Mouse (Mus musculus) limb, embryonic 11.5 days (tissue): ENCODE measurements at regions not wholly inside any gene's neighbourhood (a gene's known extent, or its start where the extent isn't known, plus 50 kb on each side); places are given as distances from the start of the nearest gene placed in this dataset.

Experiments used
- ATAC-seq: fragments of 200-750 bp; cut with Nextera tagmentation; 2 replicates; pipeline ENCODE4 v1.8.0; 2017; ENCODE audit warnings: low read depth; ENCODE audit not compliant: insufficient number of reproducible peaks, low FRiP score, low TSS enrichment
- DNase-seq: peaks from one replicate; pipeline ENCODE4 v3.0.0-alpha.2; 2015; ENCODE audit warnings: low spot score
- H3K27ac ChIP-seq: fragments of 300-500 bp; sonication (generic); replicated peaks from 2 replicates; pipeline ENCODE4 v1.5.1; 2014; ENCODE audit warnings: low read depth, mild to moderate bottlenecking, low read length
- H3K27me3 ChIP-seq: fragments of 300-500 bp; sonication (generic); 2 replicates; pipeline ENCODE4 v1.6.1; 2014; ENCODE audit warnings: mild to moderate bottlenecking, low read length, mixed read lengths; ENCODE audit not compliant: control insufficient read depth, insufficient read depth
- H3K36me3 ChIP-seq: fragments of 300-500 bp; sonication (generic); 2 replicates; pipeline ENCODE4 v1.6.1; 2014; ENCODE audit warnings: mild to moderate bottlenecking, low read length, moderate library complexity, mixed read lengths; ENCODE audit not compliant: control insufficient read depth, insufficient read depth
- H3K4me1 ChIP-seq: fragments of 300-500 bp; sonication (generic); 2 replicates; pipeline ENCODE4 v1.6.1; 2014; ENCODE audit warnings: low read length, mixed read lengths; ENCODE audit not compliant: control insufficient read depth, insufficient read depth
- H3K4me2 ChIP-seq: fragments of 300-500 bp; sonication (generic); 2 replicates; pipeline ENCODE4 v1.6.1; 2014; ENCODE audit warnings: low read depth, mild to moderate bottlenecking, moderate library complexity; ENCODE audit not compliant: severe bottlenecking
- H3K4me3 ChIP-seq: fragments of 300-500 bp; sonication (generic); 2 replicates; pipeline ENCODE4 v1.5.1; 2014; ENCODE audit warnings: low read depth, low read length
- H3K9ac ChIP-seq: fragments of 300-500 bp; sonication (generic); 2 replicates; pipeline ENCODE4 v1.6.1; 2014; ENCODE audit warnings: mild to moderate bottlenecking, low read length
- H3K9me3 ChIP-seq: fragments of 300-500 bp; sonication (generic); 2 replicates; pipeline ENCODE4 v1.6.1; 2016; ENCODE audit warnings: low read length; ENCODE audit not compliant: control insufficient read depth
- WGBS: fragments of 180-500 bp; shearing (Covaris S2); extraction: QIAGEN DNeasy Blood & Tissue Kit; methylation state at CpG from one replicate; pipeline ENCODE4 v1.1.7; 2014; 5-methylcytosine and 5-hydroxymethylcytosine counted together

DNA sequence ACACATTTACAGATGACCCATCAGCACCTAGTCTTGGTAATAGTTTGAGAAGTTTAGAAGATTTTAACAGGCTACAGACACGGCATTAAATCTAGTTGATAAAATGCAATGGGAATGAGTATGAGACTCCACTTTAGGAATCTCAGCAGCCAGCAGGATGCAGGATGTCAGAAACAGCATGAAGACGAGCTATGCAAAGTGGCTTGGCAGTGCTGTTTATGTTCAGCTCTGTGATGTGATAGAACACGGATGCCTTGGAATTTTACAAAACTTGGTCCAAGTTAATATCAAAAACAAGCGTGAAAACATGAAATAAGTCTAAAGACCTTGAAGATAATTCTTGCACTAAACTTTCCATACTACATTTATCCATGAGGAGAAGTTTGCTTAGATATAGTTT, 193.0 kb downstream of the Pou4f1 start:
- H3K9me3 ChIP-seq: no peaks in the 10 kb centered on the region
- no peak overlapping the region for H3K9ac ChIP-seq
- H3K4me3 ChIP-seq: no peak overlapping the region
- H3K4me2 ChIP-seq: no peak overlapping the region
- WGBS: 86% methylated on average over 4 of the region's 4 CpGs
- DNase-seq: no peak
- no peaks in the 10 kb centered on the region for H3K27me3 ChIP-seq
- H3K27ac ChIP-seq: no peak overlapping the region
- H3K4me1 ChIP-seq: no peaks in the 10 kb centered on the region
- no peak for ATAC-seq
- no peaks in the 10 kb centered on the region for H3K36me3 ChIP-seq

DNA sequence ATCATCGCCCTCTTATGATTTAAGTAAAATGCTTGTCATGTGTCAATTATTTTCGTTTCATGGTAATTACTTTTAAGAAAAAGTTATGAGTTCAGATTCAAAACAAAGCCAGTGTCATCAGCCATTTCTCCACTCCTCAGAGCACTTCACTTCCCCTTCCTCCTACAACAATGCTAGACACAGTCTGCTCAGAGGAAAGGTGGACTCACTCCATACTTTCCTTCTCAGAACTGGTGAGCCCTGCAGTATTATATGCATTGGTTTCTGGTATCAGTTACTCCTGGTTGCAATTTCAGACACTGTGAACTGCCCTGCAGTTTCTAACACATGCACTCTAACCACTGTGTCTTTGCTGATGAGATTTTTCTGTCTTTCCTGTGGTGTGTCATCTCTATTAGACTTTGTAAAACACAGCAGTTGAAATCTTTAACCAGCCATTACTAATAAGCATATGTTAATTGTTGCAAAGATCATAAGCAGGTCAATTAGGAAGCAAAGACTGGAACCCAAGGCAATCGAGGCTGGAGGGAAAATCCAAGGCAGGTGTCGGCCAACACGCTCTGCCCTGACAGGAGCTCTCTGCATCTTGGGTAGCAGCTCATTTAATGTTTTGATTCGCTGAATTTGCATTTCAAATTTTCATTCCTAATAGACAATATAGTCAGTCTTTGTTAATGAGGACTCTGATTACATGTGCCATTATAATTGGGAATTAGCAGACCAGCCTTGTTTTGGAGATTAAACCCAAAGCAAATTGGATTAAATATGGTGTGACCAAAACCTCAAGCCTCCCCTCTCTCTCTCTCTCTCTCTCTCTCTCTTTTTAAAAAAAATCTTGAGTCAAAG, 202.7 kb downstream of the Pou4f1 start:
- Histone ChIP-seq H3K4me3 (no peak overlapping the region), H3K4me1 (no peaks in the 10 kb centered on the region), H3K9me3 (no peaks in the 10 kb centered on the region), H3K4me2 (no peak overlapping the region), H3K9ac (no peak overlapping the region), H3K36me3 (no peaks in the 10 kb centered on the region), H3K27me3 (no peaks in the 10 kb centered on the region), H3K27ac (no peak overlapping the region)
- DNase-seq (no peak), ATAC-seq (no peak)
- 79% methylated on average over 6 of the region's 6 CpGs for WGBS

DNA sequence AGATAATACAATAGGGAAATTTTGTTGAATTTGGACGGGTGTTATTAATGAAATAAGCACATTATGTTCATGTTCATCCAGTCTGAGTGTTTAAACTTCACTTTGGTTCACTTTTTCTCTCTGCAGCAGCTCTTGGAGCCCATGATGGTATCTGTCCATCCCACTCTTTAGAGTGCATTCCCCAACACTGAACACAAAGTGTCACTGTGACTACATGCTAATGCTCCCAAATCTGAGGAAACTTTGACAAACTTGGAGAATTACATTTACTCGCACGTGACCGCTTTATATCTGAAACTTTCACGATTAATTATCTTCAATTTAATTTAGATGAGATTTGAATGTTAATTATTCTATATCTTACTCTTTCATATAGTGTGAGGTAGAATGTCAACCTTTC, 250.8 kb downstream of the Pou4f1 start:
- no peak overlapping the region for H3K9ac ChIP-seq
- no peaks in the 10 kb centered on the region for H3K36me3 ChIP-seq
- no peaks in the 10 kb centered on the region for H3K9me3 ChIP-seq
- 77% methylated on average over 5 of the region's 5 CpGs for WGBS
- DNase-seq (no peak), ATAC-seq (no peak)
- H3K4me2 ChIP-seq: no peak overlapping the region
- no peak overlapping the region for H3K27ac ChIP-seq
- no peaks in the 10 kb centered on the region for H3K27me3 ChIP-seq
- no peaks in the 10 kb centered on the region for H3K4me1 ChIP-seq
- H3K4me3 ChIP-seq: no peak overlapping the region

DNA sequence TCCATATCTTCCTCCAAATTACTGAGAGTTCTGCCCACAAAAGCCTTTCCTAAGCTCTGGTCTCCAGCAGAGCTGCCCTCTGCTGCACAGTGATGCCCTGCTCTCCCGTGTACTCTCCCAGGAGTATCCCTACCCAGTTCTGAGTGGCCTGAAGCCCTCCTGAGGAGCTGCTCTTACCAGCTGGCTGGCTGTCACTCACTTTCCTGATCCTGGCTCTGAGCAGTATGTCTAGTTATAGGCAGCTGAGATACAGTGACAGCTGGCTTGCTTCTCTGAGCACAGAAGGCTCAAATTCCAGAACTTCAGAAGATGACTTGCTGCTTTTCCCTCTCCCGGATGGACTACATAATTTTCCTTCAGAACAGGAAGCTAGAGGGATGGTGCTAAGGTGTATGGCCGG, 257.1 kb downstream of the Pou4f1 start:
- ATAC-seq: peak; percentile 68
- Histone ChIP-seq H3K9me3 (no peaks in the 10 kb centered on the region), H3K9ac (no peak overlapping the region), H3K4me2 (no peak overlapping the region), H3K4me1 (no peaks in the 10 kb centered on the region), H3K27me3 (no peaks in the 10 kb centered on the region), H3K4me3 (no peak overlapping the region), H3K27ac (no peak overlapping the region), H3K36me3 (no peaks in the 10 kb centered on the region)
- no peak for DNase-seq
- 72% methylated on average over 3 of the region's 3 CpGs for WGBS

DNA sequence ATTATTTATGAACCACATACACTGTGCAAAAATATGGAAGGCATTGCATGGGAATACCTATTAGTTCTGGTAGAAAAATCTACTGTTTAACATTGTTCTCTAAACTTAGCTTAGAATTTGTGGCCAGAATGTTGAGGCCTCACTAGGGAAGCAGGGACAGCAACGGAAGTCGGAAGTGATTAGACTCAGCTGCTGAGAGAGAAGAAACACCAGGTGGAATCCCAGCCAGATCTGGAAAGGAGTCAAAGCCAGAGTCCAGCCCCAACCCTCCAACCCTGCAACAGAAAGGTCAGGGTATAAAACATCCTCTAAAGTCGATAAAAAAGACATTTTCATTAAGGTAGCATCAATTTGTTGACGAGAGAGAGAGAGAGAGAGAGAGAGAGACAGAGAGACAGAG, 258.9 kb downstream of the Pou4f1 start:
- no peak overlapping the region for H3K4me3 ChIP-seq
- DNase-seq: no peak

DNA sequence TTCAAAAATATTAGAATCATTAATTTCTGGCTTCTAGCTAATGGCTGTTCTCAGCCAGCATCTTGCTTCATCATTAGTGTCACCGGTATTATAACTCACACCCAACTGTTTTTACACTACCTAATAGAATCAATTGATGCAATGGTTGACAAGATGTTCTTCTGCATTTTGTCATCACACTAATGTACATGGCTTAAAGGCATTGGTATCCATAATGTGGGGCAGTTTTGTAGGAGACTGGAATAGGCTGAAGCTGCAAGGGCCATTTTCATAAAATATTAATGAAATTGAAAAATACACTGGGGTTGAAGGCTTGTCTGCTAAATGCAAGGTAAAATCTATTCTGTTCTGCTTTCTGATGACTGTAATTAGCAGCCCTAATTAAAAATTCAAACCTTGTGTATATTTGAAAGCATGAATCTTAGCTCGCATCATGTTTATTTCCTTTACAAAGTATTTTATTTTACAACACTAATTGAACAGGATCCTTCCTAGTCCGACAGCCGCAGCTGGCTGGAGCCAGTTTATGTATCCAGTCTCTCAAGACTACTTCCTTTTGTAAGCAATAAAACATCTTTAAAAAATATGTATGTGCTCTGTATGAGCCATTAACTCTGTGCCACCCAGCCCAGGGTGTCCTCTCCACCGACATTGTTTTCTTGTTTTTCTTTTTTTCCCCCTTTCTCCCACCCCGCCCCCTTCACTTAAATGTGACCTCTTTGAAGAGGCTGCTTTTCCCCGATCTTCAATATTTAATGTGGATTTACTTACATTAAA, 259.6 kb downstream of the Pou4f1 start:
- WGBS: 69% methylated on average over 7 of the region's 7 CpGs
- Histone ChIP-seq H3K4me1 (no peaks in the 10 kb centered on the region), H3K4me3 (no peak overlapping the region), H3K36me3 (no peaks in the 10 kb centered on the region), H3K4me2 (no peak overlapping the region), H3K27me3 (no peaks in the 10 kb centered on the region), H3K9me3 (no peaks in the 10 kb centered on the region), H3K9ac (no peak overlapping the region), H3K27ac (no peak overlapping the region)
- DNase-seq: no peak
- ATAC-seq: no peak

More for the DNA sequence above, 258.9 kb downstream of the Pou4f1 start:
- no peaks in the 10 kb centered on the region for H3K9me3 ChIP-seq
- no peaks in the 10 kb centered on the region for H3K36me3 ChIP-seq
- H3K9ac ChIP-seq: no peak overlapping the region
- H3K27me3 ChIP-seq: no peaks in the 10 kb centered on the region
- ATAC-seq: no peak
- WGBS: 75% methylated on average over 4 of the region's 4 CpGs
- H3K27ac ChIP-seq: no peak overlapping the region
- H3K4me2 ChIP-seq: no peak overlapping the region
- no peaks in the 10 kb centered on the region for H3K4me1 ChIP-seq

DNA sequence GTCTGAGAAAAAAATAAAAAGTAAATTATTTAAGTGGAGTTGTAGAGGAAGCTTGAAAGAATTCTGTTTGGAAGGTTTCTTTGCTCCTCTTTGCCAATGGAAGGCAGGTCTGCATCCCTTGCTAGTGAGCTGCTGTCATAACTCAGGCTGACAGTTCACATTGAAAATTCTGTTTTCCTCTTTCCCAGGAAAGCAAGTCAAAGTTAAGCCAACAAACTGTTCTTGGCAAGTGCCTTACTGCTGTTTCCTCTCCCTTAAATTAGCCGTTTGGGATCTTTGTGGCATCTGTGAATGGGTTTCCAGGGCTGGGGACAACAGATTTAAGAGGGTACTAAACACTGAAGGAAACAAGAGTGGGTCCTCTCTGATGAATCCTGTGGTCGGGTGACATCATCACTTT, 261.2 kb downstream of the Pou4f1 start:
- no peak overlapping the region for H3K4me3 ChIP-seq
- no peaks in the 10 kb centered on the region for H3K36me3 ChIP-seq
- H3K9ac ChIP-seq: no peak overlapping the region
- no peaks in the 10 kb centered on the region for H3K27me3 ChIP-seq
- WGBS: 49% methylated on average over 2 of the region's 2 CpGs
- H3K9me3 ChIP-seq: no peaks in the 10 kb centered on the region
- no peak overlapping the region for H3K4me2 ChIP-seq
- H3K27ac ChIP-seq: no peak overlapping the region
- DNase-seq: no peak
- H3K4me1 ChIP-seq: no peaks in the 10 kb centered on the region
- no peak for ATAC-seq

DNA sequence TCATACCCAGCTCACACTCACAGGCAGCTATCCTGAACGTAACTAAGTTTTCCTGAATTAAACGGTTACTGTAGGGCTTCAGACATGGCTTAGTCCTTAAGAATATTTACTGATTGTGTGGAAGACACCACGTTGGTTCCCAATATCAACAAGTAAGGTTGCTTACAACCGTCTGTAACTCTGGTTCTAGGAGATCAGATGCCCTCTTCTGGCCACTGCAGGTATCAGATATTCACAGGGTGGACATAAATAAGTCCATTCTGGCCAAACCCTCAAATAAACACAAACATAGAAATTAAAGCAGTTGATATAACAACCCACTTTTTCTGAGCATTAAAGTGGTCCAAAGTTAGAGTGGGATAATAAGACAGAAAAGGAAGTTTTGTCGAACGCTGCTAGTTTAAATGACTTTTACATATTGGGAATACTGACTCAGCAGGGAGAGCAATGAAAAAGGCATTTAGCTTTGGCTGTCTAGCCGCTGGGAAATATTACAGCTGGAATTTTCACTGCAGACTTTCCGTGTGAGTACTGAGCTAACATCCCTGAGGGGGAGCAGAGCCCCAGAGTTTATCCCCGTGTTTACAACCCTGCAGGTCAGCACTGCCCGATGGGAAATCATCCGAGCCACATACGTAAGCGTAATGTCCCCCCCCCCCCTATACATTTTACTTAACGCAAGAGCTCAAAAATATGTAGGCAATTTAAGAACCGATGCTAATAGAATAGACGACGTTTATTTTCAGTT, 264.4 kb downstream of the Pou4f1 start:
- H3K4me2 ChIP-seq: no peak overlapping the region
- ATAC-seq (no peak), DNase-seq (no peak)
- no peaks in the 10 kb centered on the region for H3K27me3 ChIP-seq
- H3K27ac ChIP-seq: no peak overlapping the region
- no peaks in the 10 kb centered on the region for H3K4me1 ChIP-seq
- no peaks in the 10 kb centered on the region for H3K36me3 ChIP-seq
- WGBS: 70% methylated on average over 17 of the region's 17 CpGs
- H3K9ac ChIP-seq: no peak overlapping the region
- H3K4me3 ChIP-seq: no peak overlapping the region
- H3K9me3 ChIP-seq: no peaks in the 10 kb centered on the region
